Mouse (Mus musculus) heart, postnatal 10 days (tissue): ENCODE results near the gene Grin2d. TPM values are rescaled to one million over a fixed set of nuclear protein-coding genes. Genes with fewer than 3 reads are reported as not detected.
A peak's percentile ranks its signal among the peaks of the same experiment; 100 is the strongest.

Experiments used
- DNase-seq, 2 experiments: peaks; one replicate each; pipeline ENCODE4 v3.0.0; 2021
- intact Hi-C: fragments of 180-260 bp; cut with DNase I; formaldehyde crosslinking; loops from one replicate; pipeline ENCODE4 v1.15.1; 2025
- total RNA-seq, 2 experiments: library from RNA; stranded (reverse); gene quantifications; 2 replicates each; pipeline ENCODE4 v1.2.3; 2021

Grin2d gene
- total RNA-seq, 2 experiments from 2014 or later: 0.55 to 0.77 TPM

GRCm38 (mm10) chr7:45813787-45814779, 64.1 kb downstream of the Grin2d start, which contains the start of gene Cyth2:
Gene Cyth2 (minus strand): TSS chr7:45814581.
- DNase-seq: peak; percentile 99 to 100
- intact Hi-C loops: no loop called here

DNA sequence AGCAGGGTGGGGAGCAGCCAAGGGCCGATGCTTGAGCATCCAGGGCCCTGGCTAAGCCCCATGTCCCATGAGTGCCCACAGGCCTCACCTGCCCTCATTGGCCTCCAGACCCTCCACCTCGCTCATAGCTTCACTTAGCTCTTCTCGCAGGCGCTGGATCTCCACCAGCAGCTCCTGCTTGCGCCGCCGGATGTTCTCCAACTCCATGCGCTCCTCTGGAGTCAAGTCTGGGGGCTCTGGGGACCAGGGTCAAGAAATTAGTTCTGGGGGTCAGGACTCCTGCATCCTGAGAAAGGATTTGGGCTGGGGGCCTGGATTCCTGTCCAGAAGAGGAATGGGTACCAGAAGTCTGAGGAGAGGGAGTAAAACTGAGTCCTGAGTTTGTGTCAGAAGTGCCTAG, 65.3 kb downstream of the Grin2d start:
- intact Hi-C loops: no loop called here
- no peak for DNase-seq

DNA sequence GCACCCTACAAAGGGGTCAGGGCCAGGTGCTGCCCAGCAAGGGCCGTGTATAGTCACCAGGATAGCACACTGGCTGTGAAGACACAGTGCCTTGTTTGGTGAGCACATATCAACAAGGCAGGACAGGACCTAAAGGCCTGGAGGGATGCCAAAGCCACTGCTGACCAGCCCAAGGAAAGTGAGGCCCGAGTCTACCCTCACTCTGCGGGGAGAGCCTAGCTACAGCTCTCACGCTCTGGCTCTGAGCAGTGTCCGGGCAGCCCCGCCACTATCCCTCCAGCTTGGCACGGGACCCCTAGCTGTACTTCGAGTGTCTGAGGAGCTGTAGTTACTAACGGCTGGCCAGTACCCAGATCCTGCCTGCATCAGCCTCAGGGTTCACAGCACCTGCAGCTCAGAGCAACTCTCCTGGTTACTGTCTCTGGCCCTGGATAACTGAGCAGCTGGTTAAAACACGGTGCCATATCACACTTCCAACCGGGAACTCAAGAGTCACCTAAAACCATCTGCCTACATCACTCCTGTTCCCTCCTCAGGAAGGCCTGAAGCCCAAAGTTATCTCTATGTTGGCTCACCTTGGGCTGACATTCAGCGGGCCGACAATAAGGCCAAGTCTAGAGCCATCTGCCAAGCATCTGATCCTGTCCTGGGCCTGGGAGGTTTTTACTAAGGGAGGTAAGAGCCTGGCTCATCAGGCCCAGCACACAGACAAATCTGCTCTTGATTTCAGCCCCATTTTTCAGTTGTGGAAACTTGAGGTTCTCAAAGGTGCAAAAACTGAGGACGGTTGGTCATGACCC, 68.7 kb downstream of the Grin2d start:
- peak in 1 of 2 experiments; percentile 40 for DNase-seq
- intact Hi-C loops: no loop called here

DNA sequence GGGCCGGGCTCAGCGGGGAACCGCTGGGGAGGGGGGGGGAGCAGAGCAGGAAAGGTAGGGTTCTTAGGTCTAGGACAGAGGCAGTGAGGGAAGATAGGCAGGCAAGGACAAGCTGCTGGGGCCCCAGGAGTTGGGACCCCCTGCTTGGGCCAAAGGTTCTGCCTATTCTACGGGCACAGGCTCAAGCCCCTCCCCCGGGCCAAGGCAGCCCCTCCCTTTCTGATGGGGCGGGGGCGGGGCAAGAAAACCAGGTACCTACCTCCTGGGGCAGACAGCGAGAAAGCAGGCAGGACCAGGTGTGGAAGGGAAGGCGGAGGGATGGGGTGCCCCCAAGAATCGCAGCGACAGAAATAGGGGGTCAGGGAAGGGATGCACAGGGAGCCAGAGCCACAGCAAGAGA, 69.7 kb downstream of the Grin2d start:
- intact Hi-C loops: no loop called here
- no peak for DNase-seq

DNA sequence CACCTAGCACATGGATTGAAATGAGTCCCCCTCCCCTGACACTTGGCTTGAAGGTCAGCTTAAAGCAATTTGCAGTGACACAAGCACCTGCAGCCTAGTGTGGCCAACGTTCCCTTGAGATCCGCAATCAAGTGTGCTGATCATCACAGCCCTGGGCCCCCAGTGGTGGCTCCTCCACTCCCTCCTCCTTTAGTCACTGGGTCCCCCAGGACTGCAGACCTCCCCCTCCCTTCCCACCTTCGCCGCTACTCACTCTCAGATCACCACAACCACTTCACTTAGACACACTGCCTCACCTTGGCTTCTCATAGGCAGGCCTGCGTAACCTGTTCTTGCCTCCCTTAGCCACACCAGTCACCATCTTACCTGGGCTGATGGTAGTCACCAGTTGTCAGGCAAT, 72.2 kb downstream of the Grin2d start:
- intact Hi-C loops: no loop called here

GRCm38 (mm10) chr7:45802551-45802950, 75.6 kb downstream of the Grin2d start:
- DNase-seq: no peak
- intact Hi-C loops: no loop called here

More for the DNA sequence above, 72.2 kb downstream of the Grin2d start:
- no peak for DNase-seq

DNA sequence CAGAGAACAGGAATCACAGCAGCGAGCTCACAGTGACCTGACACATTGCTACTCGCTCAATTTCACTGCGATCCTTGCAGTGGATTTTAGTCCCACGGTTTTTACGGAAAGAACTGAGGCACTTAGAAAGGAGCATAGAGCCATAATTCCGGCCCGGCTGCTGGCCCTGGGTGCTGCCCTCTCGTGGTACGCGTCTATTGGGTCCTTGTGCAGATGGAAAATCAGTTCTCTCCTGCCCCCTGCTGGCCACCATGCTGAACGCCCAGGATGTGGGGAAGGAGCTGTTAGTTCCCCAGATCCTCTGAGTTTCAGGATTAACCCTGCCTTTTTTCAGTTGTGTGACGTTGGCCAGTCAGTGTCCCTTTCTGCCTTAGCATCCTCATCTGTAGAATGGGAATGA, 76.8 kb downstream of the Grin2d start:
- DNase-seq: peak; percentile 93 to 95
- intact Hi-C loops: loop anchor here (1.0 to 2.0 kb wide), 2 partner anchors 62 to 133 kb away; no protein-coding TSS in a partner anchor

DNA sequence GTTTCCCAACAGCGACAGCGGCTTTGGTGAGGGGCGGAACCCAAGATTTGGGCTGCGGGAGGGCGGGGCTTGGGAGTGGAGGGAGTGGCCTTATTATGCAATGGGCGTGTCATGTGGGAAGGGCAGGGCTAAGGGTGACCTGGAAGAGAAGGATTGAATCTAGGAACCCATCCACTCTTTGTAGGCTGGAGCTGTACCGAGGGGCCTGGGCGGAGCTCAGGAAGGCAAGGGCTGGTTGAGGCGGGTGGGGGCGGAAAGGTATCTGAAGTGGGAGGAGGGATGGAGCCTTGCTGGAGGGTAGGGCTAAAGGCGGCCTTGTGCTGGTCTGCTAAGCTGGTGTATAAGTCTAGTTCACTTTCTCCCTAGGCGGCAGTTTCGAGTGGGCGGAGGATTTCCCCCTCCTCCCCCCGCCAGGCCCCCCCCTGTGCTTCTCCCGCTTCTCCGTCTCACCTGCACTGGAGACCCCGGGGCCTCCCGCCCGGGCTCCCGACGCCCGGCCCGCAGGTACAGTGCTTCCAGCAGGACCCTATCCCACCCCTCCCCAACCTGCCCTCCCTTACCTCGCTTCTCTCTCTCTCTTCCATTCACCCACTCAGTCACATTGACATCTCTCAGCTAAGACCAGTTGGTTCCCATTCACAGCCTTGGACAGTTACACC, 77.5 kb downstream of the Grin2d start:
- intact Hi-C loops: loop anchor here (1.0 to 2.0 kb wide), 2 partner anchors 61 to 134 kb away; no protein-coding TSS in a partner anchor
- DNase-seq: no peak

- intact Hi-C loops: loop anchor here (2.0 kb wide), 1 partner anchor 135 kb away; no protein-coding TSS in a partner anchor
- DNase-seq: no peak
Observed at GRCm38 (mm10) chr7:45800001-45800400, 78.2 kb downstream of the Grin2d start.

GRCm38 (mm10) chr7:45798931-45799330, 79.2 kb downstream of the Grin2d start:
- intact Hi-C loops: no loop called here

GRCm38 (mm10) chr7:45798511-45798836, 79.7 kb downstream of the Grin2d start:
- intact Hi-C loops: no loop called here
- no peak for DNase-seq

More at GRCm38 (mm10) chr7:45798931-45799330, 79.2 kb downstream of the Grin2d start:
- DNase-seq: no peak

- intact Hi-C loops: no loop called here
- DNase-seq: no peak
Observed at GRCm38 (mm10) chr7:45797661-45798510, 80.3 kb downstream of the Grin2d start.

GRCm38 (mm10) chr7:45796950-45797349, 81.2 kb downstream of the Grin2d start:
- DNase-seq: no peak
- intact Hi-C loops: no loop called here

DNA sequence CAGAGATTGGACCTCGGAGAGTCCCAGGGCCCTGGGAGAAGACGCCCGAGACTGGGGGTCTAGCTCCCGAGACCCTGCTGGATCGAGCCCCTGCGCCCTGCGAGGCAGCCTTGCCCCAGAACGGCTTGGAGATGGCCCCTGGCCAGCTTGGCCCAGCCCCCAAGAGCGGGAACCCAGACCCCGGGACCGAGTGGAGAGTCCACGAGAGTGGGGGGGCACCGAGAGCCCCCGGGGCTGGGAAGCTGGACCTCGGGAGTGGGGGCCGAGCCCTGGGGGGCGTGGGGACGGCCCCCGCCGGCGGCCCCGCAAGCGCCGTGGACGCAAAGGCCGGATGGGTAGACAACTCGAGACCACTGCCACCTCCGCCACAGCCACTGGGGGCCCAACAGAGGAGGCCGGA, 83.2 kb downstream of the Grin2d start:
- intact Hi-C loops: no loop called here
- no peak for DNase-seq

DNA sequence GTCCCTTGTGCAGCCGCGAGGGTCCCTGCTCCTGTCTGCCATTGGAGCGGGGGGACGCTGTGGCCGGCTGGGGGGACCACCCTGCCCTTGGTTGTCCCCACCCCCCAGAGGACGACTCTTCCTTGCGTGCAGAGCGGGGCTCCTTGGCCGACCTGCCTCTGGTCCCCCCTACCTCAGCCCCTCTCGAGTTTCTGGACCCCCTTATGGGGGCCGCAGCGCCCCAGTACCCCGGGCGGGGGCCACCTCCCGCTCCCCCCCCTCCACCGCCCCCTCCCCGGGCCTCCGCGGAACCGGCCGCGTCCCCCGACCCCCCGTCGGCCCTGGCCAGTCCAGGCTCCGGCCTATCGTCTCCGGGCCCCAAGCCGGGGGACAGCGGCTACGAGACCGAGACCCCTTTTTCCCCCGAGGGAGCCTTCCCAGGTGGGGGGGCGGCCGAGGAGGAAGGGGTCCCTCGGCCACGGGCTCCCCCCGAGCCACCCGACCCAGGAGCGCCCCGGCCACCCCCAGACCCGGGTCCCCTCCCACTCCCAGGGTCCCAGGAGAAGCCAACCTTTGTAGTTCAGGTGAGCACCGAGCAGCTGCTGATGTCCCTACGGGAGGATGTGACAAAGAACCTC, 84.1 kb downstream of the Grin2d start:
- intact Hi-C loops: no loop called here
- no peak for DNase-seq

DNA sequence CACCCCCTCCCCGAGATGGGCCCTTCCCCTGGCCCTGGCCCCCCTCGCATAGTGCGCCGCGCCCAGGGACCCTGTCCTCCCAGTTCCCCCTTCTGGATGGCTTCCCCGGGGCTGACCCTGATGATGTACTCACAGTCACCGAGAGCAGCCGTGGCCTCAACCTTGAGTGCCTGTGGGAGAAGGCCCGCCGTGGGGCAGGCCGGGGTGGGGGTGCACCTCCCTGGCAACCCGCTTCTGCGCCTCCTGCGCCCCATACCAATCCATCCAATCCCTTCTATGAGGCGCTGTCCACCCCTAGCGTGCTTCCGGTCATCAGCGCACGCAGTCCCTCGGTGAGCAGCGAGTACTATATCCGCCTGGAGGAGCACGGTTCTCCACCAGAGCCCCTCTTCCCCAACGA, 84.9 kb downstream of the Grin2d start:
- DNase-seq: no peak
- intact Hi-C loops: no loop called here

DNA sequence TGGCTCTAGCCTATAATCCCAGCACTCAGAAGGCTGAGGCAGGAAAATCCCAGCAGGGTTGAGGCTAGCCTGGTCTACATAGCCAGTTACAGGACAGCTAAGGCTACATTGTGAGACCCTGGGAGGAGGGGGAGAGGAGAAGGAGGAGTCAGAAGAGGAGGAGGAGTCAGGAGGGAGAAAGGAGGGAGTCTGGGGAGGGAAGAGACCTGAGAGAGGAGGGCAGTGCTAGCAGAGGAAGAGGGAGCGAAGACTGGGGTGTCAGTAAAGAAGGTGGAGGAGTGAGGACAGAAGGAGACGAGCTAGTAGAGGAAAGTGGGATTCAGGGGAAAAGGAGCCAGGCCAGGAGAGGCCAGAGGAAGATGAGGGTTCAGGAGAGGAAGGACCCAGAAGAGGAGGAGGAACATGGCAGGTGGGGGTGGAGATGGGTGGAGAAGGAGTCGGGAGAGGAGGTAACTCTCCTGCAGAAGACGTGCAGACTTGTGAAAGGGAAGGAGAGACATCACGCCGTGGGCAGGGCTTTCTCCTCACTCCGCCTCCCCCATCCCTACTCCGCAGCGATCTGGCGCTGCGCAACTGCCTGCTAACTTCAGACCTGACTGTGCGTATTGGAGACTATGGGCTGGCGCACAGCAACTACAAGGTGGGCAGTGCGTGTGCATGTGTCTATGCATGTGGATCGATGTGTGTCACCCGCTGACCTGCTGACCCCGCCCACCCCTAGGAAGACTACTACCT, 86.3 kb downstream of the Grin2d start:
- intact Hi-C loops: no loop called here
- no peak for DNase-seq

DNA sequence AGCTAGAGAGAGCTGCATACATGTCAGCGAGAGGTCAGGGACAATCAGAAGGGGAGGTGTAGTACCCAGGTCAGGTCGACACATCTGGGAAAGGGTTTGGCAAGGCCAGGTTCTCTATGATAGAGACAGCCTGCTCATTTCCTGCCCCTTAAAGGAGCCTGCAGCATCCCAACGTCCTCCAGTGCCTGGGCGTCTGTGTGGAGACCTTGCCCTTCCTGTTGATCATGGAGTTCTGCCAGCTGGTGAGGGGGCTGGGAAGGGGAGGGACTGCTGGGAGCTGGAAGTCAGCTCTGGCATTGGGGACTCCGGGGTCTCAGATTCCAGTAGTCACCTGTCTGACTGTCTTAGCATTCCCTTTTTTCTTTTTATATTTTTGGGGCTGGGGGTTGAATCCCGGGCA, 87.5 kb downstream of the Grin2d start:
- intact Hi-C loops: no loop called here
- no peak for DNase-seq

- intact Hi-C loops: no loop called here
Observed at GRCm38 (mm10) chr7:45787642-45788041, 90.5 kb downstream of the Grin2d start.

More at GRCm38 (mm10) chr7:45787642-45788041, 90.5 kb downstream of the Grin2d start:
- no peak for DNase-seq
